9 mouse cellular contexts compared by ENCODE assay signal in the genomic region with DNA sequence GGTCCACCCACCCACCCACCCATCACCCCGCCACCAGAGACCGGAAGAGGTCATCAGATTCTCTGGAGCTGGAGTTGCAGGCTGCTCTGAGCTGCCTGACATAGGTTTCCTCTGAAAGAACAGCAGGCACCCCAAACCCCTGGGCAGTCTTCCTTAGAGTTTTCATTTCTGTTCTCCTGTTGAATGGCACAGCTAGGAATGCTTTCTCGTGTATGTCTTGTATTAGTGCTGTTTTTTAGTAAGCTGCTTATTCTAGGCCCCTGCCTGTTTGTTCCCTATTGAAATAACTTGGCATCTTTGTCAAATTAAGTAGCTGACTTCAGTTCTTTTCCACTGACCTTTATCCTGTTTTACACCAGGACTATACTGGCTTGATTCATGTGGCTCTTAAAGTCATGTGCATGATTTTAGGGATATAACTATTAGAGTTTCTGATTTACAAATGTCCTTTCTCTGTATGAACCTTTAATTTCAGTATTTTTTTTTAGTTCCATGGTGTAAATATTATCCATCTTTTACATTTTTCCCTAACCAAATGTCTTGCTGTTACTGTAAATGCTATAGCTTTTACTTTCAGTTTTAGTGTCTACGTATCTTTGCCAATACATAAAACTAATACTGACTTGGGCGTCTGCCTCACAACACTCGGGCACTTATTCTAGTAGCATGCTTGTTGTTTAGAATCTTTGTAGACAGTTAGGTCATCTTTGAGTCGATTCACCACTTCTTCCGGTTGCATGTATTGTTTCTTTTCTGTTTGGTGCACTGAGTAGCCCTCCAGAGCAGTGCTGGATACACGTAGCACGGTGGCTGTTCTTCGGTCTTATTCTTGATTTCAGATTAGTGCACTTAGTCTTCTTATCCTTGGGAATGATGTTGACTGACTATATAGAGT.
DNase-seq lines count a peak whose midpoint lies in the region; ATAC-seq and TF ChIP-seq lines count a peak whose summit lies in the region.
"Had no signal": no experiment of that assay in that cellular context is flagged by ENCODE, and none has a peak within 500 bp of the region (broad histone marks: within the 10 kb centered on the region; RNA-seq: fewer than 3 reads in every experiment).

No protein-coding gene starts in this region.

- TF ChIP-seq POLR2A in liver, adult 2 months (IDR thresholded peaks at IDR 0.05; ENCODE audit: extremely low read depth, insufficient read depth, low read length) = no peak
- TF ChIP-seq POLR2A in MEL (IDR thresholded peaks at IDR 0.05; ENCODE audit: control insufficient read depth in 1 of 2, insufficient read depth in 1 of 2, low read depth in 1 of 2, low read length in 2 of 2, poor library complexity in 1 of 2) = no peak
- TF ChIP-seq POLR2A in cortical plate, adult 2 months (IDR thresholded peaks at IDR 0.05; ENCODE audit: extremely low read depth, insufficient read depth, low read length) = no peak

- H3K4me3 ChIP-seq in liver, adult 2 months (ENCODE audit: insufficient read depth, low read depth, low read length) = peak overlapping the region; percentile 47
- H3K4me3 ChIP-seq in MEL (ENCODE audit: control insufficient read depth in 1 of 2, insufficient read depth in 1 of 2, low read depth in 2 of 2, low read length in 2 of 2) = peak overlapping the region; percentile 59 to 95
- peak overlapping the region; percentile 29; the same call in 1 of the 2 replicates for H3K4me3 ChIP-seq in cortical plate, adult 2 months (ENCODE audit: insufficient read depth, low read length)

- H3K9ac ChIP-seq in liver, adult 2 months (ENCODE audit: low read depth, low read length) = peak overlapping the region; percentile 33
- peak overlapping the region; percentile 65 for H3K9ac ChIP-seq in MEL (ENCODE audit: control insufficient read depth, low read depth, low read length, poor library complexity, severe bottlenecking)

- H3K27ac ChIP-seq in liver, adult 2 months (replicated peaks; ENCODE audit: insufficient read depth, low read depth, low read length) = peak overlapping the region; percentile 94
- peak overlapping the region; percentile 65 for H3K27ac ChIP-seq in MEL (ENCODE audit: control insufficient read depth, low read depth, low read length)
- H3K27ac ChIP-seq in cortical plate, adult 2 months (ENCODE audit: insufficient read depth, low read length) = 0 out of 2 replicates have a peak overlapping the region, but pooled peaks have one; percentile 35

- ATAC-seq in megakaryocyte progenitor cell, adult 5-6 weeks (replicated peaks; ENCODE audit: poor library complexity) = peak; percentile 51

- H3K4me1 ChIP-seq in liver, adult 2 months (ENCODE audit: control insufficient read depth, insufficient read depth, low read length) = peaks cover 26% of the 10 kb centered on the region
- peaks cover 0 to 5% of the 10 kb centered on the region in 2 experiments; a peak in 3 of 4 replicates for H3K4me1 ChIP-seq in MEL (ENCODE audit: control insufficient read depth in 1 of 2, insufficient read depth in 2 of 2, low read length in 2 of 2)
- no peaks in the 10 kb centered on the region for H3K4me1 ChIP-seq in cortical plate, adult 2 months (ENCODE audit: control insufficient read depth, insufficient read depth, low read length)

- TF ChIP-seq CTCF in liver, adult 2 months (IDR thresholded peaks at IDR 0.05; ENCODE audit: low read depth, low read length) = no peak
- no peak for TF ChIP-seq CTCF in MEL (IDR thresholded peaks at IDR 0.05 in 2 of 3, conservative IDR thresholded peaks at IDR 0.05 in 1 of 3; ENCODE audit: control insufficient read depth in 1 of 3, insufficient read depth in 1 of 3, low read depth in 2 of 3, low read length in 3 of 3, poor library complexity in 1 of 3, severe bottlenecking in 1 of 3)
- no peak for TF ChIP-seq CTCF in cortical plate, adult 2 months (IDR thresholded peaks at IDR 0.05; ENCODE audit: extremely low read depth, insufficient read depth, low read length)

- 13% methylated on average over 11 of the region's 11 CpGs for WGBS in liver, adult 2 months

- H3K36me3 ChIP-seq in liver, adult 2 months (ENCODE audit: control insufficient read depth, insufficient read depth, low read length) = no peaks in the 10 kb centered on the region
- H3K36me3 ChIP-seq in MEL (ENCODE audit: control insufficient read depth in 1 of 2, insufficient read depth in 2 of 2, low read length in 2 of 2) = peaks cover 0 to 3% of the 10 kb centered on the region in 2 experiments; a peak in 2 of 4 replicates

- peaks cover 14% of the 10 kb centered on the region; the same call in 1 of the 2 replicates for H3K79me2 ChIP-seq in liver, adult 2 months (ENCODE audit: control insufficient read depth, insufficient read depth, low read length)
- H3K79me2 ChIP-seq in MEL (ENCODE audit: control insufficient read depth, insufficient read depth, low read length, poor library complexity) = no peaks in the 10 kb centered on the region

- TF ChIP-seq EP300 in MEL (IDR thresholded peaks at IDR 0.05; ENCODE audit: low read depth in 1 of 2, low read length in 2 of 2) = no peak; a peak in 2 of 4 replicates

- peak; percentile 85 for DNase-seq in liver, adult 2 months (ENCODE audit: extremely low read depth, low read depth, low spot score)
- DNase-seq in liver (no peak), MEL (ENCODE audit: low read depth, low spot score) (peak; percentile 76)
- no peak for DNase-seq in urinary bladder, postnatal 4 days (ENCODE audit: low spot score in 2 of 2)
- DNase-seq in cerebellum, adult 11 months = no peak
- no peak for DNase-seq in thymus, adult 18-20 months
- DNase-seq: adrenal gland, postnatal 25 days had no signal

- no peaks in the 10 kb centered on the region for H3K9me3 ChIP-seq in MEL (replicated peaks; ENCODE audit: insufficient read depth, low read length)

- TF ChIP-seq RAD21 in MEL (IDR thresholded peaks at IDR 0.05; ENCODE audit: low read depth, low read length) = no peak

- no peaks in the 10 kb centered on the region for H3K27me3 ChIP-seq in liver, adult 2 months (ENCODE audit: control insufficient read depth, insufficient read depth, low read length)
- no peaks in the 10 kb centered on the region for H3K27me3 ChIP-seq in MEL (ENCODE audit: control insufficient read depth in 1 of 2, insufficient read depth in 2 of 2, low read length in 2 of 2)

TF ChIP-seq in MEL, 35 proteins besides CTCF, POLR2A, EP300 and RAD21 (continues in another document):
- TF ChIP-seq USF1 (IDR thresholded peaks at IDR 0.05; ENCODE audit: low read depth, low read length) (no peak), ZNF384 (IDR thresholded peaks at IDR 0.05; ENCODE audit: low read depth, low read length) (no peak), MAFK (IDR thresholded peaks at IDR 0.05; ENCODE audit: borderline replicate concordance, low read depth, low read length) (no peak), MAX (IDR thresholded peaks at IDR 0.05; ENCODE audit: low read length) (0 out of 2 replicates have a peak, but pooled peaks have one; percentile 24), E2F4 (IDR thresholded peaks at IDR 0.05; ENCODE audit: borderline replicate concordance, low read depth, low read length) (no peak), POLR2AphosphoS5 (IDR thresholded peaks at IDR 0.05; ENCODE audit: borderline replicate concordance, low read depth, low read length) (no peak), KAT2A (conservative IDR thresholded peaks at IDR 0.05; ENCODE audit: low read depth, low read length) (no peak), ZKSCAN1 (IDR thresholded peaks at IDR 0.05; ENCODE audit: low read depth, low read length) (no peak), MXI1 (IDR thresholded peaks at IDR 0.05; ENCODE audit: low read depth, low read length) (peak; percentile 16; the same call in 1 of the 2 replicates), HCFC1 (IDR thresholded peaks at IDR 0.05; ENCODE audit: low read depth, low read length) (no peak), USF2 (IDR thresholded peaks at IDR 0.05; ENCODE audit: borderline replicate concordance in 1 of 2, insufficient read depth in 1 of 2, low read depth in 1 of 2, low read length in 2 of 2) (no peak), GABPA (IDR thresholded peaks at IDR 0.05; ENCODE audit: low read depth, low read length) (no peak), NELFE (IDR thresholded peaks at IDR 0.05; ENCODE audit: low read depth, low read length) (peak; percentile 29; the same call in 1 of the 2 replicates), SIN3A (IDR thresholded peaks at IDR 0.05; ENCODE audit: low read length) (no peak; the same call in 1 of the 2 replicates), UBTF (IDR thresholded peaks at IDR 0.05; ENCODE audit: borderline replicate concordance, insufficient read depth, low read depth, low read length) (no peak), ELF1 (IDR thresholded peaks at IDR 0.05; ENCODE audit: low read depth, low read length) (peak; percentile 49; the same call in 1 of the 2 replicates), CHD1 (IDR thresholded peaks at IDR 0.05; ENCODE audit: low read depth, low read length) (no peak), JUND (IDR thresholded peaks at IDR 0.05; ENCODE audit: low read depth, low read length) (no peak), MEF2A (IDR thresholded peaks at IDR 0.05; ENCODE audit: extremely low read depth, insufficient replicate concordance, low read depth, low read length, poor library complexity, severe bottlenecking) (no peak), TCF12 (IDR thresholded peaks at IDR 0.05; ENCODE audit: low read depth, low read length) (no peak), POLR2AphosphoS2 (IDR thresholded peaks at IDR 0.05; ENCODE audit: low read length) (no peak), GATA1 (IDR thresholded peaks at IDR 0.05; ENCODE audit: low read depth, low read length) (no peak), TAL1 (IDR thresholded peaks at IDR 0.05; ENCODE audit: low read length) (no peak), ETS1 (IDR thresholded peaks at IDR 0.05; ENCODE audit: low read depth, low read length) (peak; percentile 45; the same call in 1 of the 2 replicates), RCOR1 (IDR thresholded peaks at IDR 0.05; ENCODE audit: low read depth, low read length) (no peak), BHLHE40 (IDR thresholded peaks at IDR 0.05; ENCODE audit: borderline replicate concordance, low read depth, low read length) (no peak), SMC3 (IDR thresholded peaks at IDR 0.05; ENCODE audit: low read depth, low read length) (no peak), ZMIZ1 (IDR thresholded peaks at IDR 0.05; ENCODE audit: low read depth, low read length) (no peak), MYB (IDR thresholded peaks at IDR 0.05; ENCODE audit: low read depth, low read length) (no peak), ZC3H11A (IDR thresholded peaks at IDR 0.05; ENCODE audit: low read depth, low read length) (no peak), NRF1 (IDR thresholded peaks at IDR 0.05; ENCODE audit: insufficient read depth, low read depth, low read length, poor library complexity, severe bottlenecking) (no peak), MAZ (IDR thresholded peaks at IDR 0.05; ENCODE audit: low read depth, low read length) (no peak), MYC (IDR thresholded peaks at IDR 0.05; ENCODE audit: low read depth, low read length) (0 out of 2 replicates have a peak, but pooled peaks have one; percentile 21)

Comparison
In these comparisons a context has a peak if more than half of its experiments do, and no peak if none do; other contexts are left out.
1. DNase-seq: peak in liver, adult 2 months (single experiment) and MEL (single experiment); none in liver (single experiment), urinary bladder, postnatal 4 days (0 of 2), cerebellum, adult 11 months (single experiment) and thymus, adult 18-20 months (0 of 2).
2. H3K27ac ChIP-seq: peak in every context shown above with its lines; median percentile 94 in liver, adult 2 months; 65 in MEL; 35 in cortical plate, adult 2 months.
3. Peak in every context shown above with its lines, with median percentiles within 50 percentile points of each other: H3K4me3 ChIP-seq.